Mouse (Mus musculus) layer of hippocampus, postnatal 14 days (tissue): Measurements from ENCODE around the gene Slc16a2. TPM values are rescaled to one million over a fixed set of nuclear protein-coding genes. Genes with fewer than 3 reads are reported as not detected.
"Not testable (repeated sequence)": the region's sequence is repeated elsewhere in the genome, so short reads cannot be mapped to it uniquely, and the experiment has no call there.

ENCODE experiments used
- DNase-seq, 2 experiments: peaks; one replicate each; pipeline ENCODE4 v3.0.0; 2021 to 2022; ENCODE audit warnings: low spot score in 2 of 2, mixed read lengths in 1 of 2
- total RNA-seq, 2 experiments: library from RNA; stranded (reverse); gene quantifications; 2 replicates each; pipeline ENCODE4 v1.2.3; 2021

The Slc16a2 gene
- total RNA-seq, 2 experiments from 2014 or later = 65.9 to 76.3 TPM

DNA sequence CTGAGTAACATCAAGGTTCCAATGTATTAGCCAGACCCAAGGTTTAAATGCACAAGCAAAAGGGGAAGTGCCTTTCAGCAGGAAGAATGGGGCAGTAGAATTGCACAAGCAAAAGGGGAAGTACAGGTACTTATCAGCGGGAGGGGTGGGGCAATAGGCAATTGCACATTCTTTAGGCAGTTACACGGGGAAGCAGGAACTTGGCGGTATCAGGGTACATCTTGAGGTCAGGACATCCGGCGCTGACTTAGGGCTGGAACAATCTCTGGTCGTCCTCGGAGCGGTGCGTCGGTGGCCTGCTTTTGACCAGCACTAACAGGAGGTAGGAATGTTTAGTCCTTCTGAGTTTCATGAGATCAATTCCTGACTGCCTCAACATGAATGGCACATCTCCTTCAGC, 157.3 kb downstream of the Slc16a2 start:
- DNase-seq = not testable (repeated sequence)

DNA sequence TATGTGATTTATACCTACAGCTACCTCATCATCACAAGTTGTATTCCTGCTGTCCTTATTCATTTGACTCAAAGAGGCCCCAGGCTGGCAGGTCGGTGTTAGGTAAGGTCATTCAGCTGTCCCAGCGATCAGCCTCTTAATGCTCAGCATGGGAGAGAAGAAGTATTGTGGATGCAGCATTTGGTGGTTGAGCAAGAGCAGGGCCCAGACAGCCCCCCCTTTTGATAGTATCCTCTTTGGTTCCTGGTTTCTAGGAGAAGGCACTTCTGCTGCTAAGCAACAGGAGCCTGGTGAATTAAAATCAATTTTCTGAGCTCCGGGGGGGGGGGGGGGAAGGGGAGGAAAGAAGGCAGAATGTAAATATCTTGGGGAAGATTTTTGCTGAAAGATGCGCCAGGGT, 162.8 kb downstream of the Slc16a2 start:
- peak in 1 of 2 experiments; percentile 2 for DNase-seq

DNA sequence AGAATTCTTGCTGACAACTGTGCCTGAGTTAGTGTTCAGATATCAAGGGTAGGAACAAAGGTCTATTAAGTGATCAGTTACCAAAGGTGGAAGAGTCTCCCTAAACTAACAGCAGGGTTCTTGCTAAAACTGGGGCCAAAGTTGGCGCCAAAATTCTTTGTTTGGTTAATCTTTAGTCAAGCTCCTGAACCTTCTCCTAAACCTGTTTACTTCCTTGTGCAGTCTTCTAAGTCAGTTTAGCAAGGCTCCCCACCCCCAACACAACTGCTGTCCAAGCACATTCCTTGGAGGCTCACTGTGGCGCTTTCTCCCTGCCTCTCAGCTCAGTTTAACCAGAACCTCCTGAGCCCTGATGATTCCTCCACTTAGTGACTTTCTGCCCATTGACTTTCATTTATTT, 168.8 kb downstream of the Slc16a2 start:
- no peak for DNase-seq

DNA sequence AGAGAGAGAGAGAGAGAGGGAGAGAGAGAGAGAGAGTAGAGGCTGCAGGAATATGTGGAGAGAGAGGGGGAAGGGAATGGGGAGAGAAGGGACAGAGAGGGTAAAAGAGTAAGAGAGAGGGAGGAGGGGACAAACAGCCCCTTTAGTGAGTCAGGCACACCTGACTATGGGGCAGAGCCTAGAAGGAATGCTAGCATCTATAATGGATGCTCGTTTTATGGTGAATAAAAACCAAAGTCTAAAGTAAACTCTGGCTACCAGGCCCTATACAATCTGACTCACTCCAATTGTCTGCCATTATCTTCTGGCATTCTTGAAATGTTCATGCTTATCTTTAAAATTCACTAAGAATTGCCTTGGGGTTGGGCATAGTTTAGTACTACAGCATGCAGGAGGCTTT, 169.7 kb downstream of the Slc16a2 start:
- no peak for DNase-seq

Other genes with a start within 250 kb of the Slc16a2 start
- not detected for gene Zcchc13, start 191.4 kb downstream of the Slc16a2 start, total RNA-seq
- 10 to 100 TPM; 47.6 to 54.1 TPM for gene Rlim, start 159.3 kb upstream of the Slc16a2 start, total RNA-seq